Mouse (Mus musculus) intestine, postnatal 0 days (tissue): ENCODE results near the gene E130308A19Rik. TPM values are rescaled to one million over a fixed set of nuclear protein-coding genes. Genes with fewer than 3 reads are reported as not detected.

ENCODE experiments used
- ATAC-seq: fragments of 200-750 bp; cut with Nextera tagmentation; 2 replicates; pipeline ENCODE4 v1.8.0; 2017; ENCODE audit warnings: mild to moderate bottlenecking, moderate TSS enrichment, moderate library complexity
- H3K27ac ChIP-seq: fragments of 300-500 bp; sonication (generic); 2 replicates; pipeline ENCODE4 v1.5.1; 2014; ENCODE audit warnings: mild to moderate bottlenecking, low read depth, low read length, moderate library complexity
- H3K27me3 ChIP-seq: fragments of 300-500 bp; sonication (generic); replicated peaks from 2 replicates; pipeline ENCODE4 v1.6.1; 2014; ENCODE audit warnings: low read length, mixed read lengths; ENCODE audit not compliant: control insufficient read depth, insufficient read depth
- H3K36me3 ChIP-seq: fragments of 300-500 bp; sonication (generic); 2 replicates; pipeline ENCODE4 v1.6.1; 2014; ENCODE audit warnings: mild to moderate bottlenecking, moderate library complexity; ENCODE audit not compliant: control insufficient read depth, insufficient read depth
- H3K4me1 ChIP-seq: fragments of 300-500 bp; sonication (generic); replicated peaks from 2 replicates; pipeline ENCODE4 v1.6.1; 2014; ENCODE audit warnings: antibody characterized with exemption, low read length, mixed read lengths; ENCODE audit not compliant: control insufficient read depth, insufficient read depth
- H3K4me2 ChIP-seq: fragments of 300-500 bp; sonication (generic); replicated peaks from 2 replicates; pipeline ENCODE4 v1.6.1; 2014; ENCODE audit warnings: low read depth, mild to moderate bottlenecking, moderate library complexity
- H3K4me3 ChIP-seq: fragments of 300-500 bp; sonication (generic); 2 replicates; pipeline ENCODE4 v1.5.1; 2014; ENCODE audit warnings: low read depth, low read length
- H3K9ac ChIP-seq: fragments of 300-500 bp; sonication (generic); 2 replicates; pipeline ENCODE4 v1.6.1; 2014; ENCODE audit warnings: mild to moderate bottlenecking, low read depth, low read length
- H3K9me3 ChIP-seq: fragments of 300-500 bp; sonication (generic); 2 replicates; pipeline ENCODE4 v1.6.1; 2016; ENCODE audit warnings: mixed run types; ENCODE audit not compliant: control insufficient read depth
- CTCF ChIP-seq: sonication (generic); IDR thresholded peaks from 2 replicates; pipeline ENCODE4 v1.5.1; 2016; ENCODE audit warnings: low read depth, mild to moderate bottlenecking, control low read depth, antibody characterized with exemption, moderate library complexity
- WGBS: fragments of 180-500 bp; shearing (Covaris S2); extraction: QIAGEN DNeasy Blood & Tissue Kit; methylation state at CpG from one replicate; pipeline ENCODE4 v1.1.7; 2014; 5-methylcytosine and 5-hydroxymethylcytosine counted together
- polyA plus RNA-seq: library from polyadenylated mRNA; unstranded; fragments of >200 nt; fragmentation: Nextera tagmentation; extraction: Ambion mirVana; gene quantifications from 2 replicates; pipeline ENCODE4 v1.2.1, GENCODE M21; 2015

The E130308A19Rik gene
- polyA plus RNA-seq, 1 experiment from 2014 or later = 6.6 TPM

DNA sequence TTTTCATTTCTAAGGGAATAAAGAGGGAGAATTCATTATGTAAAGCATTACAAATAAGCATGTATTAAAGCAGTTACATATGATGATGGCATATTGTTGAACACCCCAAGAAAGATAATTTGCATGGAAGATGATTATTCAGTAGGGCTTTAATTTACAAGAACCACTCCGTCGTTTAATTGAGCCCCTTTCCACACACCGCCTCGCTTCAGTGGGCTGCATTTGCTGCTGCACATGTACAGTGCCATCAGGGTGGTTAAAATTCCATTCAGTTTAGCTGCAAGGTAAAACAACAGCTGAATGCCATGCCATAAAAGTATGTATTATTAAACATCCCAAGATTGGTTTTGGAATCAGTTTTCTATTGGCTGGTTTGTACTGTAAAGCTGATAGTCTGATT, 19.0 kb downstream of the E130308A19Rik start:
- H3K4me3 ChIP-seq = no peak overlapping the region
- TF ChIP-seq CTCF = no peak
- no peak overlapping the region for H3K27ac ChIP-seq
- H3K9me3 ChIP-seq = no peaks in the 10 kb centered on the region
- H3K4me2 ChIP-seq = no peak overlapping the region
- WGBS = 91% methylated on average over 4 of the region's 4 CpGs
- no peak overlapping the region for H3K9ac ChIP-seq
- H3K36me3 ChIP-seq = no peaks in the 10 kb centered on the region
- H3K27me3 ChIP-seq = no peaks in the 10 kb centered on the region
- ATAC-seq = no peak
- 0 out of 2 replicates have a peak, but pooled peaks cover 2% of the 10 kb centered on the region for H3K4me1 ChIP-seq

DNA sequence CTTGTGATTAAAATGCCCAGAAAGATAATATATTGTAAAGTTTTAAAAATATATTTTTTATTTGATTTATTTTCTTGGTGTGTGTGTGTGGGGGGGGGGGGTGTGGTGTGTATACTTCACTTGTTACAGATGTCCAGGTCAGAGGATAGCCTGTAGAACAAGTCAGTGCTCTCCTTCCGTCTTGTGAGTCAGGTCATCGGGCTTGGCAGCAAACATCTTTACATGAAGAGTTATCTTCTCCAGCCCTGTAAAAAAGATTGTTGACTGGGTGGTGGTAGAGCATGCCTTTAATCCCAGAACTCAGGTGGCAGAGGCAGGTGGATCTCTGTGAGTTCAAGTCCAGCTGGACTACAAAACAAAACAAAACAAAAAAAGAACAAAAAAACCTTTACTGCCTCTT, 19.6 kb downstream of the E130308A19Rik start:
- H3K27me3 ChIP-seq = no peaks in the 10 kb centered on the region
- no peak overlapping the region for H3K27ac ChIP-seq
- H3K9me3 ChIP-seq = no peaks in the 10 kb centered on the region
- ATAC-seq = no peak
- H3K4me2 ChIP-seq = no peak overlapping the region
- WGBS = 71% methylated on average over 2 of the region's 2 CpGs
- no peak for TF ChIP-seq CTCF
- H3K9ac ChIP-seq = no peak overlapping the region
- H3K36me3 ChIP-seq = no peaks in the 10 kb centered on the region
- H3K4me1 ChIP-seq = 0 out of 2 replicates have a peak, but pooled peaks cover 2% of the 10 kb centered on the region
- H3K4me3 ChIP-seq = no peak overlapping the region

DNA sequence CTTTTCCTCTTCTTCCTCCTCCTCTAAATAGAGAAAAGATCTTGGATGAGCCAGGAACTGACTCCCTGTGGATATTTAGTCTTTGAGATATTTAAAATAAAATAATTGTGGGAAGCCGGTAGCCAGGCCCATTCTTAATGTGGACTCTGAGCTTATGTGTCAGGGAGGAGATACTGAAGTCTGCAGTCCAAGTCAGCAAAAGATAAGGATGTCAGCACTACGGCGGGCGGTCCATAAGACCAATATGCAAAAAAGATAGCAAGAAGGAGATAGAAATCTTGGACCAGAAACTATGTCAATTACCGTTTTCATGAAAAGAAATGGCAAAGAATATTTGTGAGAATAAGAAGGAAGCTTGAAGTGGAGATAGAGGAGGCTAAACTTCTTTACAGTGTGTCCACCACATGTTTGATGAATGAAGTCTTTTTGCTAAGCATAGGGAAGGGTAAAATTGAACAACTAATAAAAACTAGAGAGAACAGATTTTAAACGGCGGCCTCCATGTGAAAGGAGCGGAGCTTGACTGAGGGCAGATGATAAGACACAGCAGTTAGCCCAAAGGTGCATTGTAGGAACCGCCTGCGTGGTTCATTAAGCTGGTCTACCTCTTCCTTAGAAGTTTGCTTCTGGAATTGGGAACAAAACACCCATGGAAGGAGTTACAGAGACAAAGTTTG, 20.1 kb downstream of the E130308A19Rik start:
- no peak for TF ChIP-seq CTCF
- WGBS = 62% methylated on average over 10 of the region's 10 CpGs
- no peaks in the 10 kb centered on the region for H3K27me3 ChIP-seq
- ATAC-seq = peak; percentile 64; the same call in 1 of the 2 replicates
- no peak overlapping the region for H3K9ac ChIP-seq
- no peak overlapping the region for H3K4me3 ChIP-seq
- H3K4me2 ChIP-seq = no peak overlapping the region
- no peak overlapping the region for H3K27ac ChIP-seq
- 0 out of 2 replicates have a peak, but pooled peaks cover 2% of the 10 kb centered on the region for H3K4me1 ChIP-seq
- H3K36me3 ChIP-seq = no peaks in the 10 kb centered on the region
- H3K9me3 ChIP-seq = no peaks in the 10 kb centered on the region

DNA sequence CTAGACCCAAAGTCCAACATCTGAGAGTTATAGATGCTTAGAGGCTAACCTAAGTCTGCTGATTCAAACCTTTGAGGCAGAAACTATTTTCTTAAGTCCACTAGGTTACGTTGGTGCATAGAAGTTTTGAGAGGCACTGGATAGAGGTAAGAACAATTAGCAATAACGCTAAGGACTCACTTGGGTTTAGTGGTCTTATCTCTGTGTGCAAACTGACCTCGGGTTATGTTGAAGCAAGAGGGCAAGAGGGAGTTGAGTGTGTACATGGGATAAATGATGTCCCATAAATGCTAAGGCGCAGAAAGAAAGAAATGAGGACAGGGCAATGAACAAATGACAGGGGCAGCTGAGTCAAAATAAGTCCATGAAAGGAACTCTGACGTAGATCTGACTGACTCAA, 23.1 kb downstream of the E130308A19Rik start:
- no peak overlapping the region for H3K4me3 ChIP-seq

DNA sequence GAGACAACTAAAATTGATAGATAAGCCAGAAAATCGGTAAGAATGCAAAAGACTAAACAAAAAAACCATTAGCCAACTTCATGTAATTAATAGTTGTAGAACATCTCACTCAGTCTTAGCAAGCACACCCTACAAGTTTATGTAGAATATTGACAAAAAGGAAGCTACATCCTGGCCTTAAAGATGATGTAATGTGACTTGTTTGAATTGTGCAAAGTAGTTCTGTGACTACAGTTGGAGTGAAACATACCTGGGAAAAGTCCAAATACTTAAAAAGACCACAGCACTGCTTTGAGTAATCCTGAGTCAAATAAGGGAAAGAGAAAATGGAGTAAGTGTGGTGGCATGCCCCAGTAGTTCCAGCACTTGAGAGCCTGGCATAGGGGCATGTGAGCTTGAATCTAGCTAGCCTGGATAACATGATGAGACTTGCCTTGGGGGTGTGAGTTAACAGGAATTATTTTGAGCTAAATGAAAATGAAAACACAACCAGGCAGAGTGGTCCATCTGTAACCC, 26.2 kb downstream of the E130308A19Rik start:
- H3K4me1 ChIP-seq = 0 out of 2 replicates have a peak, but pooled peaks cover 2% of the 10 kb centered on the region
- H3K27ac ChIP-seq = no peak overlapping the region
- WGBS = 81% methylated on average over 1 of the region's 1 CpGs
- no peak overlapping the region for H3K4me2 ChIP-seq
- no peak overlapping the region for H3K4me3 ChIP-seq
- H3K9me3 ChIP-seq = no peaks in the 10 kb centered on the region
- TF ChIP-seq CTCF = no peak
- H3K36me3 ChIP-seq = no peaks in the 10 kb centered on the region
- no peaks in the 10 kb centered on the region for H3K27me3 ChIP-seq
- H3K9ac ChIP-seq = no peak overlapping the region
- no peak for ATAC-seq

More for the DNA sequence above, 23.1 kb downstream of the E130308A19Rik start:
- Histone ChIP-seq H3K36me3 (no peaks in the 10 kb centered on the region), H3K4me1 (0 out of 2 replicates have a peak, but pooled peaks cover 2% of the 10 kb centered on the region), H3K9me3 (no peaks in the 10 kb centered on the region), H3K9ac (no peak overlapping the region), H3K27me3 (no peaks in the 10 kb centered on the region), H3K27ac (no peak overlapping the region), H3K4me2 (no peak overlapping the region)
- 55% methylated on average over 5 of the region's 5 CpGs for WGBS
- no peak for ATAC-seq
- TF ChIP-seq CTCF = no peak

DNA sequence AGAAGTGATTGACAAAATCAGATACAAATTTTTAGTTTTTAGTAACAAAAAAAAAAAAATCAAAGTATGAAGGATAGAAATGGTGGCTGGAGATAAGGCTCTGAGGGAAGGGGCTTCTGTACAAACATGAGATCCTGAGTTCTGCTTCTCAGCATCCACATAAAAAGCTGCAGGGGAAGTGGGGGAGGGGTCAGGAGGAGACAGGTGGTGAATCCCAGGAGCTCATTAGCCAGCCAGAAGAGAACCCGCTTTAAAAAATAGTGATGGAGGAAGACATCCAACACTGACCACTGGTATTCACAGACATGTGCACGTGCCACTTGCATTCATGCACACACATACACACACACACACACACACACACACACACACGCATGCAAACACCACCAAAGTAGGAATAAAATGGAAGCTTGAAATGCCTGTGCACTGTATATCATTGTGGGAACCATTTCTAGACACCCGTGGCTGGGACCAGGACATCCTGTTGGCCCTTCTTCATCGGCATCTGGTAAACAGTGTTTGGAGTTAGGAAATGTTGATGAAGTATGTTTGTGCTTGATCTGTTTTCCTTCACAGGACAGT, 30.1 kb downstream of the E130308A19Rik start:
- ATAC-seq = no peak
- WGBS = 73% methylated on average over 5 of the region's 5 CpGs
- TF ChIP-seq CTCF = no peak
- H3K27me3 ChIP-seq = no peaks in the 10 kb centered on the region
- no peak overlapping the region for H3K4me2 ChIP-seq
- H3K4me1 ChIP-seq = no peaks in the 10 kb centered on the region
- H3K4me3 ChIP-seq = no peak overlapping the region
- no peak overlapping the region for H3K27ac ChIP-seq
- H3K9ac ChIP-seq = no peak overlapping the region
- no peaks in the 10 kb centered on the region for H3K9me3 ChIP-seq
- no peaks in the 10 kb centered on the region for H3K36me3 ChIP-seq
